Mouse (Mus musculus) heart, postnatal 25 days (tissue): ENCODE data around the gene Pde4d. TPM values are rescaled to one million over a fixed set of nuclear protein-coding genes. Genes with fewer than 3 reads are reported as not detected.

ENCODE experiments used
- DNase-seq: peaks from one replicate; pipeline ENCODE4 v3.0.0; 2022; ENCODE audit warnings: low spot score
- intact Hi-C: fragments of 180-260 bp; cut with DNase I; formaldehyde crosslinking; loops from one replicate; pipeline ENCODE4 v1.15.1; 2025
- microRNA-seq: library from miRNA; unstranded; fragments of <30 nt; microRNA quantifications from one replicate; pipeline ENCODE4 v1.2.0, GENCODE M21; 2022
- total RNA-seq, 2 experiments: library from RNA; stranded (reverse); gene quantifications; 2 replicates each; pipeline ENCODE4 v1.2.3; 2021

Gene Pde4d
- total RNA-seq, 2 experiments from 2014 or later = 29.1 to 41.2 TPM

- intact Hi-C loops = no loop called here
- DNase-seq = no peak
Measured at GRCm38 (mm10) chr13:109926277-109926920, 1476.7 kb downstream of the Pde4d start.

DNA sequence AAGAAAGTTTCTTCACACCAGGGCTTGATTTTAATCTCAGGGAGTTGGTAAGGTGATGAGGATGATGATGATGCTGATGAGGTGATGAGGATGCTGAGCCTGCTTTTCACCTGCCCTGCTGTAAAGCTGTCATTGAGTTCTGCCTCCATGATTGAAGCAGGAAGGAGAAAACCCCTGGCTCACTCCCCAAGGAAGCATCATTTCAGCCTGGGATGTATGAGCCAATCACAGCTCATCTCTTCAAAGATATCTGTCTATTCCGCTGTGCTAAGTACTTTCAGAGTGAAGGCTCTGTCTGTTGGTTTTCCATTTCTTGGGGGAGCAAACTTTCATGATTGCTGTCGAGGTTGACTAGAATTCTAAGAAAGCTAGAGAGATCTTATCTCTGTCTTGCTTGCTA, 1478.0 kb downstream of the Pde4d start:
- no peak for DNase-seq
- intact Hi-C loops = no loop called here

DNA sequence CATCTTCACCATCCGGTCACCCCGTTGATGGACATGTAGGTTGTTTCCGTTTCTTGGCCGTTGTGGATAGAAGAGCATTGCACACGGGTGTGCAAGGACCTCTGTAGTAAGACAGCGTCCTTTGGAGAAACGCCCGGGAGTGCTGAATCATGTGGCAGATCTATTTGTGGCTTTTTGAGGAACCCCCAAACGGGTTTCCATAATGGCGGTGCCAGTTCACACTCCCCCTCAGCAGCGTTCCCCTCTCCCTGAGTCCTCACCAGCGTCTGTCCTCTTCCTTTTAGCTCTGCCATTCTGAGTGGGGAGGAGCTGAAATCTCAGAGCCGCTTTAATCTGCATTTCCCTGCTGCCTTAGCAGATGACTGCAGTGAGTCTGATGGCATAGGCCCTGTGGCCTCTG, 1482.9 kb downstream of the Pde4d start:
- intact Hi-C loops = no loop called here
- DNase-seq = no peak

- intact Hi-C loops = no loop called here
- DNase-seq = no peak
Measured at GRCm38 (mm10) chr13:109933554-109933953, 1483.8 kb downstream of the Pde4d start.

DNA sequence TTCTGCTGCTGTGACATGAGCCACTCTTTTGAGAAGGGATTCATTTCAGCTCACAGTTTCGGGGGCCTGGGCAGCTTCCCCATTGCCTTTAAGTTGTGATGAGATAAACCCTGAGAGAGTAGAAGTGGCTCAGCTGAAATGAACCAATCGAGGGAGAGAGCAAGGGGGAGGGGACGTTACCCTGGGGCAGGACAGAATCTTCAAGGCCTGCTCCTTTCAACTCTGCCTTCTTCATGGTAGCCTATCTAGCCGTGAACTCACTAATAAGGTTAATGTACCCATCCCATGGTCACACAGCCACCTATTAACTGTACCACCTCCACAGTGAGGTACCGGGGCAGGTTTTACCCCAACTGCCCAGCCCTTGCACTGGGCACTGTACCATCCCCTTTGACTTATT, 1487.1 kb downstream of the Pde4d start:
- intact Hi-C loops = no loop called here

GRCm38 (mm10) chr13:109944822-109945551, 1495.2 kb downstream of the Pde4d start:
- no peak for DNase-seq
- intact Hi-C loops = no loop called here

More for the DNA sequence above, 1487.1 kb downstream of the Pde4d start:
- no peak for DNase-seq

DNA sequence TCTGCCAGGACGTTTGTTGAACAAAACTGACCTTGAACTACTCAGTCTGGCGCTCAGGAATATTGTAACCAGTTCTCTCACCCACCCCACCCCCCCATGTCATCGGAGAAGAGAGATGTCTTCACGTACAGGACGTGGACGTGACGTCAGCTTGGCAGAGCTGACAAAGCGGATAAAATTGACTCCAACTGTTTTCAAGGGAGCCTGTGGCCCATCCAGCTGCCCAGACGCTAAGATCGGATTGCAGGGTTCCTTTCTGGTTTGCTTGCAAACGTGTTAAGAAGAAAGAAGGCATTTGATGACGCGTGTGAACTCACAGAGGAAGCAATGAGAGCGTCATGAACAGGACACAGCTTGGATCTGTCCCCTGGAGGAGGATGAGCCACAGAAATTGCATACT, 1501.7 kb downstream of the Pde4d start:
- DNase-seq = no peak
- intact Hi-C loops = no loop called here

- DNase-seq = no peak
- intact Hi-C loops = no loop called here
Measured at GRCm38 (mm10) chr13:109954189-109954588, 1504.4 kb downstream of the Pde4d start.

GRCm38 (mm10) chr13:109957953-109958352, 1508.2 kb downstream of the Pde4d start:
- no peak for DNase-seq
- intact Hi-C loops = no loop called here

DNA sequence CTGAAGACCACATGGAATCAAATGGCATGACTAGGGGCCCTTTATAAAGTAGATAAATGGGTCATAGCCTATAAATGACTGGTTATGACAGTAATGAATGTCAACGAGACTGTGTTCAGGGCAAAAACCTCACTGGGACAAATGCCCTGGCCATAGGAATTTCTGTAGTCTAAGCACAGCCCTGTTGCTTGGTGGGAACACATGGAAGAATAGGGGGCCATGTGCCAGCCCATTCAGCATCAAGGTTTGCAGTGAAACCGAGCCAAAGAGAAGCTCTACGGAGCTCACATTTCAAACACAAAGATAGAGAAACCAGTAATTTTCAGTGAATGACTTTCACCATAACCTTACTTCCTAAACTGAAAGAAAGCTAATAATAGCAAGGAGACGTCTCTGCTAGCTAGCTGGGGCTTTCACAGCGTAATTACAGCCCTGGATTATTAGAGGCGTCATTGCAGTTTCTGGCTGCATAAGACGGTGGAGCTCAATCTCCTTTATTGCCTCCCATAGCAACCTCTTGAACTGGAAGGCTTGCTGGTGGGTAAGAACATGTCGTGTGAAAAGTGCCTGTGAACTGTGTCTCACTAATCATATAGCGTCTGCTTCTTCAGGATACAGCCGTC, 1533.2 kb downstream of the Pde4d start:
- DNase-seq = no peak
- intact Hi-C loops = no loop called here

- DNase-seq = no peak
- intact Hi-C loops = no loop called here
Measured at GRCm38 (mm10) chr13:109985411-109985810, 1535.7 kb downstream of the Pde4d start.

DNA sequence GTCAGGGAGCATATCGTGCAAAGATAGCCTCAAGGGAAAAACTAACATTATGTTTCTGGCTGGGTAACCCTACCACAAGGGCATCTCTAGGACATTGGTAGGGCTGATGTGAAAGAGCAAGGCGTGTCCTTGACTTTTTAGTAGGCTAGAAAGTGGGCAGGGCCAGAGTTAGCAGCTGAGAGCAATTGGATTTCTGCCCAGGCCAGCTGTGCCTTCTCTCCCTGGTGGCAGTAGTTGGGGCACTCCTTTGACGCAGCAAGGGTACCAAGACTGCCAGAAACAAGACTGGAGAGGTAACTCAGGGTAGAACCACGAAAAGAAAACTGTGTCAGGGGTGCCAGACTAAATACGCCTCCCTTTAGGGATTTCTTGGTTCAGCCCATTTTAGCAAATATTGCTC, 1536.1 kb downstream of the Pde4d start:
- intact Hi-C loops = no loop called here
- DNase-seq = peak; percentile 5

DNA sequence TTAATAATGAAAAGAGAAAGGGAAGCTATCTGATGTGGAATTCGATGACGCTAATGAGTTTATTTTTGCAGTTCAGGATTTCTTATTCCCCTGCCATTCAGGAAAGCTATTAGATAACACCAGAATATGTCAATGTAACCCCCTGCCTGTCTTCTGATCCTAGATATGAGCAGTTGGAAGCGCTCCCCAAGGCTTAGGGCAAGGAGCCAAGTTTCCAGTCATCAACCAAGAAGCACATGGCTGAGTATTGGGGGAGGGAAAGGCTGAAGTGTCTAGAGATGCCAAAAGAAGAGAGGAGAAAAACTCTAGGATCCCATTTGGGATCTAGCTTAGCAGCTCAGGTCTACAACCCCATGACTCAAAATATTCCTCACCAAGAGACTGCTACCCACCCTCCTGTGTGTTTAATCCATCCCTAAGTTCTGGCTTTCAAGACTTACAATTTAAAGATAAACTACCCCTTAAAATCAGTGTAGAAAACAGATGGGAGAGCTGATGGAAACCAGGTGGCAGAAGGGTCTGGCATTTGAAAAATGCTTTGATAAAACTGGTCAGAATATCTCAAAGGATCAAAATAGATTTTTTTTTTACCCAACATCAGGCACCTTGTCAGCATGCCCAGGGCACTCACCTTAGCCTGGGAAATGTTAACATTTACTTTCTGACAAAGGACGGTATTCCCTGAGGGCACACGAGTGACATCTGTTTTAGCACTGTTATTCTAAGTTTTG, 1543.2 kb downstream of the Pde4d start:
- peak; percentile 14 for DNase-seq

DNA sequence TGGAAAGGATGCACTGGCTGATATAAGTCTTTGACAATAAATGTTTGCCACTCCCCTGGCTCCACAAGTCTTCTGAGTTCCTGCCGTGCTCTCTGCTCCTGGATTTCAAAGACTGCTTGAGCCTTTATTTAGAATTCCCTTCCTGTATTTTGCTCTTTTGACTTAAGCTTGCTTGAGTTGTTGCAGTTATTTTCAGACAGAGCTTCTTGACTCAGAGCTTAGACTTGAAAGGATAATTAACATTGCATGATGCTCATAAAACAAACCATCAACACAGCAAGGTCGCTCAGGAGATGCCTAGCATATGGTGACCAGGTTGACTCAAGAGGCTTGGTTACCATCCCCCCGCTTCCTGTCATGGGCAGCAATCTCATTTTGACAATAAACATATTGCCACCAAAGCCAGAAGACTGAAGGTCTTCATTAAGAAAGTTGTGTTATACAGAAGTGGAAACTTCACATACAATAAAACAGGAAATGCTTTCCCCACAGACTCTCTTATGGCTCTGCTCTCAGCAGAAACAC, 1544.6 kb downstream of the Pde4d start:
- no peak for DNase-seq
- intact Hi-C loops = no loop called here

More for the DNA sequence above, 1543.2 kb downstream of the Pde4d start:
- intact Hi-C loops = no loop called here

GRCm38 (mm10) chr13:110002081-110002480, 1552.3 kb downstream of the Pde4d start:
- intact Hi-C loops = no loop called here
- no peak for DNase-seq

Small RNAs within 50 kb of the gene (microRNA-seq; reads per million reads assigned to microRNA genes)
- gene Mir1904 (not detected), gene Mir582 (13.9 reads per million, percentile 30 among the genes with 10 or more reads in this experiment)

Other genes starting within 250 kb of the Pde4d start
- under 1 TPM; 0.34 to 0.47 TPM for gene Elovl7, start 235.5 kb upstream of the Pde4d start, total RNA-seq
- gene Depdc1b, start 133.6 kb upstream of the Pde4d start, total RNA-seq = under 1 TPM; 0.31 to 0.64 TPM